Mouse (Mus musculus): Measurements from ENCODE around the gene Hdac9. TPM values are rescaled to one million over a fixed set of nuclear protein-coding genes. Genes with fewer than 3 reads are reported as not detected.
"Not testable (repeated sequence)": the region's sequence is repeated elsewhere in the genome, so short reads cannot be mapped to it uniquely, and the experiment has no call there.

Hdac9 gene
- polyA plus RNA-seq, 1 experiment from 2014 or later, result 6.7 TPM

- not testable (repeated sequence) for ATAC-seq (replicated peaks; ENCODE audit: insufficient number of reproducible peaks, low FRiP score, low TSS enrichment, low read depth); H3K4me1 ChIP-seq (ENCODE audit: control insufficient read depth, insufficient read depth, low read length); H3K9me3 ChIP-seq (replicated peaks; ENCODE audit: control insufficient read depth, low read length); H3K27ac ChIP-seq (replicated peaks; ENCODE audit: low read depth, low read length); H3K27me3 ChIP-seq (ENCODE audit: control insufficient read depth, insufficient read depth, low read length); H3K9ac ChIP-seq (replicated peaks; ENCODE audit: low read length); H3K36me3 ChIP-seq (replicated peaks; ENCODE audit: control insufficient read depth, insufficient read depth, low read depth, low read length); DNase-seq (ENCODE audit: low spot score); H3K4me2 ChIP-seq (ENCODE audit: low read depth, low read length); H3K4me3 ChIP-seq (ENCODE audit: low read depth, low read length)
- WGBS, result 97% methylated on average over 1 of the region's 1 CpGs
These were observed 907.1 kb downstream of the Hdac9 start for GRCm38 (mm10) chr12:34009796-34010195.

Other genes with a start within 250 kb of the Hdac9 start
- gene Prps1l1, start 67.7 kb upstream of the Hdac9 start, polyA plus RNA-seq (2014; fragmentation: Nextera tagmentation; extraction: Ambion mirVana), result not detected in 2 replicates
- 27.0 and 28.2 TPM in 2 replicates for gene Snx13, start 130.1 kb upstream of the Hdac9 start, polyA plus RNA-seq (2014; fragmentation: Nextera tagmentation; extraction: Ambion mirVana)